Mouse (Mus musculus): ENCODE data around the gene Ip6k1.

Ip6k1 gene

GRCm38 (mm10) chr9:108058291-108058690 is 56.0 kb downstream of the Ip6k1 start:
- no peak for DNase-seq (ENCODE audit: low spot score)

GRCm38 (mm10) chr9:108062142-108062541 is 59.8 kb downstream of the Ip6k1 start:
- no peak for DNase-seq (ENCODE audit: low spot score)

- no peak for DNase-seq (ENCODE audit: low spot score)
Observed at GRCm38 (mm10) chr9:108063361-108063760, 61.1 kb downstream of the Ip6k1 start.

- peak; percentile 56 for DNase-seq (ENCODE audit: low spot score)
Observed at GRCm38 (mm10) chr9:108065491-108066011, 63.2 kb downstream of the Ip6k1 start.

GRCm38 (mm10) chr9:108067199-108067598 is 64.9 kb downstream of the Ip6k1 start:
- DNase-seq (ENCODE audit: low spot score): no peak

GRCm38 (mm10) chr9:108067900-108068299 is 65.6 kb downstream of the Ip6k1 start:
- peak; percentile 81 for DNase-seq (ENCODE audit: low spot score)

- DNase-seq (ENCODE audit: low spot score): no peak
Observed at GRCm38 (mm10) chr9:108069007-108069406, 66.7 kb downstream of the Ip6k1 start.

- no peak for DNase-seq (ENCODE audit: low spot score)
Observed at GRCm38 (mm10) chr9:108069529-108069928, 67.2 kb downstream of the Ip6k1 start.

- DNase-seq (ENCODE audit: low spot score): no peak
Observed at GRCm38 (mm10) chr9:108071801-108072200, 69.5 kb downstream of the Ip6k1 start.

- no peak for DNase-seq (ENCODE audit: low spot score)
Observed at GRCm38 (mm10) chr9:108072481-108072924, 70.2 kb downstream of the Ip6k1 start.

- no peak for DNase-seq (ENCODE audit: low spot score)
Observed at GRCm38 (mm10) chr9:108073141-108073930, 71.0 kb downstream of the Ip6k1 start.

GRCm38 (mm10) chr9:108080168-108080567 is 77.9 kb downstream of the Ip6k1 start, which contains the start of gene Mst1:
Mst1 (plus strand) TSS chr9:108080436.
- DNase-seq (ENCODE audit: low spot score): no peak

- no peak for DNase-seq (ENCODE audit: low spot score)
Observed at GRCm38 (mm10) chr9:108082549-108082948, 80.2 kb downstream of the Ip6k1 start.

GRCm38 (mm10) chr9:108082988-108083431 is 80.7 kb downstream of the Ip6k1 start, which contains the start of gene Rnf123:
Rnf123 (minus strand) TSS chr9:108083346.
- no peak for DNase-seq (ENCODE audit: low spot score)

GRCm38 (mm10) chr9:108083561-108083960 is 81.3 kb downstream of the Ip6k1 start:
- DNase-seq (ENCODE audit: low spot score): no peak

GRCm38 (mm10) chr9:108085261-108085660 is 83.0 kb downstream of the Ip6k1 start:
- DNase-seq (ENCODE audit: low spot score): no peak

GRCm38 (mm10) chr9:108090611-108091120 is 88.4 kb downstream of the Ip6k1 start:
- no peak for DNase-seq (ENCODE audit: low spot score)

- no peak for DNase-seq (ENCODE audit: low spot score)
Observed at GRCm38 (mm10) chr9:108093586-108093985, 91.3 kb downstream of the Ip6k1 start.

- peak; percentile 94 for DNase-seq (ENCODE audit: low spot score)
Observed at GRCm38 (mm10) chr9:108094184-108094941, 92.1 kb downstream of the Ip6k1 start, which contains the start of gene Apeh. Apeh (minus strand) TSS chr9:108094606.

GRCm38 (mm10) chr9:108094998-108095411 is 92.7 kb downstream of the Ip6k1 start:
- peak; percentile 38 for DNase-seq (ENCODE audit: low spot score)

GRCm38 (mm10) chr9:108095518-108095917 is 93.2 kb downstream of the Ip6k1 start:
- peak; percentile 61 for DNase-seq (ENCODE audit: low spot score)
